Mouse (Mus musculus): ENCODE measurements around the gene Rasal2.

- TF ChIP-seq MAFK (IDR thresholded peaks at IDR 0.05; ENCODE audit: insufficient replicate concordance, low read length): no peak
- no peak for TF ChIP-seq CTCF (conservative IDR thresholded peaks at IDR 0.05 in 1 of 2, IDR thresholded peaks at IDR 0.05 in 1 of 2; ENCODE audit: low read depth in 2 of 2, low read length in 2 of 2)
These were observed 36.4 kb upstream of the Rasal2 start for GRCm38 (mm10) chr1:157448805-157449188.

Data from CH12.LX (cell line).